15 mouse cellular contexts compared by ENCODE assay signal in genomic region chr12:80141011-80141410, GRCm38 (mm10). TPM values are rescaled to one million over a fixed set of nuclear protein-coding genes. Genes with fewer than 3 reads are reported as not detected.
A peak's percentile ranks its signal among the peaks of the same experiment; 100 is the strongest.
DNase-seq lines count a peak whose midpoint lies in the region; ATAC-seq lines count a peak whose summit lies in the region.
"Had no signal": no experiment of that assay in that cellular context is flagged by ENCODE, and none has a peak within 500 bp of the region (broad histone marks: within the 10 kb centered on the region; RNA-seq: fewer than 3 reads in every experiment).

No protein-coding gene starts in this region.

- H3K9me3 ChIP-seq in forebrain, embryonic 10.5 days, result no peaks in the 10 kb centered on the region
- H3K9me3 ChIP-seq in forebrain, embryonic 14.5 days (replicated peaks; ENCODE audit: control insufficient read depth, low read length), result no peaks in the 10 kb centered on the region
- no peaks in the 10 kb centered on the region for H3K9me3 ChIP-seq in midbrain, embryonic 10.5 days (replicated peaks)
- no peaks in the 10 kb centered on the region for H3K9me3 ChIP-seq in midbrain, embryonic 15.5 days
- H3K9me3 ChIP-seq: heart, embryonic 15.5 days; kidney, embryonic 15.5 days; neural tube, embryonic 12.5 days had no signal

- H3K27me3 ChIP-seq in forebrain, embryonic 10.5 days (ENCODE audit: poor library complexity, severe bottlenecking), result no peaks in the 10 kb centered on the region
- H3K27me3 ChIP-seq in forebrain, embryonic 14.5 days (replicated peaks; ENCODE audit: control insufficient read depth, insufficient read depth, low read length), result no peaks in the 10 kb centered on the region
- no peaks in the 10 kb centered on the region for H3K27me3 ChIP-seq in midbrain, embryonic 10.5 days (ENCODE audit: low read depth, poor library complexity, severe bottlenecking)
- H3K27me3 ChIP-seq in midbrain, embryonic 15.5 days (replicated peaks), result no peaks in the 10 kb centered on the region
- H3K27me3 ChIP-seq: heart, embryonic 15.5 days; kidney, embryonic 15.5 days; neural tube, embryonic 12.5 days had no signal

- H3K36me3 ChIP-seq in forebrain, embryonic 10.5 days (replicated peaks), result no peaks in the 10 kb centered on the region
- no peaks in the 10 kb centered on the region for H3K36me3 ChIP-seq in forebrain, embryonic 14.5 days (ENCODE audit: control insufficient read depth, insufficient read depth, low read length)
- H3K36me3 ChIP-seq in midbrain, embryonic 10.5 days, result no peaks in the 10 kb centered on the region
- no peaks in the 10 kb centered on the region for H3K36me3 ChIP-seq in midbrain, embryonic 15.5 days (replicated peaks)
- H3K36me3 ChIP-seq: heart, embryonic 15.5 days; kidney, embryonic 15.5 days; neural tube, embryonic 12.5 days had no signal

- WGBS in forebrain, embryonic 10.5 days, result 90% methylated on average over 8 of the region's 8 CpGs
- 85% methylated on average over 8 of the region's 8 CpGs for WGBS in forebrain, embryonic 14.5 days
- 90% methylated on average over 8 of the region's 8 CpGs for WGBS in midbrain, embryonic 10.5 days
- WGBS in midbrain, embryonic 15.5 days, result 85% methylated on average over 8 of the region's 8 CpGs

- no peak overlapping the region for H3K9ac ChIP-seq in forebrain, embryonic 14.5 days (ENCODE audit: low read length)
- H3K9ac ChIP-seq in midbrain, embryonic 15.5 days, result no peak overlapping the region
- H3K9ac ChIP-seq: forebrain, postnatal 0 days; heart, embryonic 15.5 days; kidney, embryonic 15.5 days; lung, embryonic 14.5 days; neural tube, embryonic 12.5 days had no signal

- H3K27ac ChIP-seq in forebrain, embryonic 10.5 days, result peak overlapping the region; percentile 64; the same call in 1 of the 2 replicates
- no peak overlapping the region for H3K27ac ChIP-seq in forebrain, embryonic 14.5 days (ENCODE audit: low read depth, low read length)
- peak overlapping the region; percentile 63 for H3K27ac ChIP-seq in midbrain, embryonic 10.5 days (replicated peaks)
- H3K27ac ChIP-seq in midbrain, embryonic 15.5 days, result no peak overlapping the region
- H3K27ac ChIP-seq: heart, embryonic 15.5 days; kidney, embryonic 15.5 days; neural tube, embryonic 12.5 days had no signal

- no peak for ATAC-seq in forebrain, embryonic 14.5 days
- ATAC-seq in midbrain, embryonic 15.5 days (replicated peaks), result no peak
- ATAC-seq in granulocyte monocyte progenitor cell, adult 5-6 weeks (replicated peaks; ENCODE audit: poor library complexity, severe bottlenecking), result peak; percentile 29; the same call in 1 of the 2 replicates
- no peak for ATAC-seq in frontal cortex, adult (ENCODE audit: low TSS enrichment)

- H3K4me3 ChIP-seq in forebrain, embryonic 10.5 days, result no peak overlapping the region
- H3K4me3 ChIP-seq in forebrain, embryonic 14.5 days (ENCODE audit: low read depth, low read length), result no peak overlapping the region
- H3K4me3 ChIP-seq in midbrain, embryonic 10.5 days, result no peak overlapping the region
- H3K4me3 ChIP-seq in midbrain, embryonic 15.5 days, result no peak overlapping the region
- H3K4me3 ChIP-seq: heart, embryonic 15.5 days; kidney, embryonic 15.5 days; neural tube, embryonic 12.5 days had no signal

- DNase-seq in forebrain, embryonic 10.5 days (ENCODE audit: extremely low spot score, low spot score), result no peak
- no peak for DNase-seq in forebrain, embryonic 14.5 days (ENCODE audit: low spot score)
- no peak for DNase-seq in midbrain, embryonic 10.5 days (ENCODE audit: low spot score)
- DNase-seq in adrenal gland, adult 8-10 months, result no peak
- DNase-seq in urinary bladder, postnatal 10 days (ENCODE audit: low spot score), result no peak
- DNase-seq: kidney, adult 11 months had no signal

- H3K4me1 ChIP-seq in forebrain, embryonic 10.5 days, result peaks cover 21% of the 10 kb centered on the region
- no peaks in the 10 kb centered on the region for H3K4me1 ChIP-seq in forebrain, embryonic 14.5 days (ENCODE audit: control insufficient read depth, insufficient read depth, low read length)
- H3K4me1 ChIP-seq in midbrain, embryonic 10.5 days, result peaks cover 13% of the 10 kb centered on the region
- no peaks in the 10 kb centered on the region for H3K4me1 ChIP-seq in midbrain, embryonic 15.5 days

- H3K4me2 ChIP-seq in forebrain, embryonic 14.5 days (ENCODE audit: low read length), result no peak overlapping the region
- H3K4me2 ChIP-seq in midbrain, embryonic 15.5 days, result no peak overlapping the region
- H3K4me2 ChIP-seq: heart, embryonic 15.5 days; kidney, embryonic 15.5 days; lung, embryonic 14.5 days; midbrain, embryonic 11.5 days; neural tube, embryonic 12.5 days had no signal

RNA-seq across cellular contexts. Expression of gene Zfp36l1, which starts 28.2 kb away (rescaled TPM):
- 121 and 129 TPM in 2 replicates for polyA plus RNA-seq in forebrain, embryonic 10.5 days (2016; fragmentation: Nextera tagmentation; extraction: Ambion mirVana)
- 39.7 and 45.5 TPM in 2 replicates for polyA plus RNA-seq in forebrain, embryonic 14.5 days (2014; fragmentation: Nextera tagmentation; extraction: Ambion mirVana)
- 127 and 141 TPM in 2 replicates for polyA plus RNA-seq in midbrain, embryonic 10.5 days (2016; fragmentation: Nextera tagmentation; extraction: Ambion mirVana)
- polyA plus RNA-seq in midbrain, embryonic 15.5 days (2015; fragmentation: Nextera tagmentation; extraction: Ambion mirVana), result 37.1 and 41.4 TPM in 2 replicates
- 1.9 and 8.5 TPM in 2 replicates for total RNA-seq in granulocyte monocyte progenitor cell, adult 5-6 weeks (2014; fragmentation: Nextera tagmentation)
- 0.36 and 0.56 TPM in 2 replicates for total RNA-seq in granulocyte monocyte progenitor cell, adult 5-6 weeks (2017)
- 100 to 1,000 TPM; 257 to 328 (median 289) TPM for total RNA-seq in adrenal gland, adult 8-10 months (2022)

Comparison
In these comparisons a context has a peak if more than half of its experiments do, and no peak if none do; other contexts are left out.
1. H3K27ac ChIP-seq: peak in forebrain, embryonic 10.5 days (single experiment) and midbrain, embryonic 10.5 days (single experiment); none in forebrain, embryonic 14.5 days (single experiment) and midbrain, embryonic 15.5 days (single experiment).